In genomic region chr16:24463842-24464241, GRCm38 (mm10) we compare ENCODE assay signal across 19 mouse cellular contexts.
"Had no signal": no experiment of that assay in that cellular context is flagged by ENCODE, and none has a peak within 500 bp of the region (broad histone marks: within the 10 kb centered on the region; RNA-seq: fewer than 3 reads in every experiment).

No protein-coding gene starts in this region.

- H3K4me3 ChIP-seq: heart, embryonic 10.5 days; heart, embryonic 12.5 days; hindbrain, embryonic 13.5 days; hindbrain, embryonic 15.5 days; kidney, embryonic 15.5 days; left cerebral cortex, adult 2 months; limb, embryonic 10.5 days; limb, embryonic 12.5 days; liver, embryonic 13.5 days; liver, embryonic 15.5 days had no signal

- H3K27ac ChIP-seq: heart, embryonic 10.5 days; hindbrain, embryonic 13.5 days; hindbrain, embryonic 15.5 days; hindbrain, postnatal 0 days; kidney, embryonic 15.5 days; kidney, postnatal 0 days; left cerebral cortex, adult 2 months; limb, embryonic 10.5 days; limb, embryonic 12.5 days; liver, embryonic 13.5 days; liver, embryonic 15.5 days had no signal

- DNase-seq: gastrocnemius, postnatal 14 days; gastrocnemius, postnatal 36 days; heart, adult 18-20 months; heart, postnatal 10 days; kidney, postnatal 14 days; liver; liver, embryonic 13.5 days; lung, adult 18-20 months had no signal
